Mouse (Mus musculus) ES-Bruce4 (cell line): Measurements from ENCODE around the gene Zfp503.

Experiments
- CTCF ChIP-seq: IDR thresholded peaks from one replicate; pipeline ENCODE4 v1.8.1; 2011; ENCODE audit warnings: low read depth, low read length
- POLR2A ChIP-seq: IDR thresholded peaks from one replicate; pipeline ENCODE4 v1.8.1; 2011; ENCODE audit warnings: low read length; ENCODE audit not compliant: insufficient read depth

GRCm38 (mm10) chr14:22023533-22023932, 34.1 kb upstream of the Zfp503 start:
- no peak for TF ChIP-seq POLR2A
- TF ChIP-seq CTCF = no peak
